9 mouse cellular contexts compared by ENCODE assay signal in genomic region chr16:34192959-34193842, GRCm38 (mm10).
DNase-seq lines count a peak whose midpoint lies in the region; ATAC-seq lines count a peak whose summit lies in the region.
"Had no signal": no experiment of that assay in that cellular context is flagged by ENCODE, and none has a peak within 500 bp of the region (broad histone marks: within the 10 kb centered on the region; RNA-seq: fewer than 3 reads in every experiment).

No protein-coding gene starts in this region.

- H3K4me3 ChIP-seq in liver, embryonic 12.5 days: no peak overlapping the region
- no peak overlapping the region for H3K4me3 ChIP-seq in forebrain, embryonic 15.5 days
- H3K4me3 ChIP-seq in limb, embryonic 11.5 days (ENCODE audit: low read depth, low read length): no peak overlapping the region
- H3K4me3 ChIP-seq: heart, embryonic 13.5 days had no signal

- H3K27me3 ChIP-seq in liver, embryonic 12.5 days (replicated peaks): no peaks in the 10 kb centered on the region
- no peaks in the 10 kb centered on the region for H3K27me3 ChIP-seq in forebrain, embryonic 15.5 days
- no peaks in the 10 kb centered on the region for H3K27me3 ChIP-seq in limb, embryonic 11.5 days (ENCODE audit: control insufficient read depth, insufficient read depth, low read length)
- H3K27me3 ChIP-seq: heart, embryonic 13.5 days had no signal

- H3K9me3 ChIP-seq in liver, embryonic 12.5 days (replicated peaks): no peaks in the 10 kb centered on the region
- H3K9me3 ChIP-seq in forebrain, embryonic 15.5 days: no peaks in the 10 kb centered on the region
- H3K9me3 ChIP-seq in limb, embryonic 11.5 days (ENCODE audit: control insufficient read depth, low read length): no peaks in the 10 kb centered on the region
- H3K9me3 ChIP-seq: heart, embryonic 13.5 days had no signal

- no peaks in the 10 kb centered on the region for H3K36me3 ChIP-seq in liver, embryonic 12.5 days
- peaks cover 36% of the 10 kb centered on the region for H3K36me3 ChIP-seq in forebrain, embryonic 15.5 days
- H3K36me3 ChIP-seq in limb, embryonic 11.5 days (ENCODE audit: control insufficient read depth, insufficient read depth, low read length): no peaks in the 10 kb centered on the region

- ATAC-seq in liver, embryonic 12.5 days: no peak
- ATAC-seq in forebrain, embryonic 15.5 days (replicated peaks): peak; percentile 70
- no peak for ATAC-seq in limb, embryonic 11.5 days (ENCODE audit: insufficient number of reproducible peaks, low FRiP score, low TSS enrichment, low read depth)

- H3K4me1 ChIP-seq in liver, embryonic 12.5 days: no peaks in the 10 kb centered on the region
- H3K4me1 ChIP-seq in forebrain, embryonic 15.5 days: peaks cover 8% of the 10 kb centered on the region; the same call in 1 of the 2 replicates
- no peaks in the 10 kb centered on the region for H3K4me1 ChIP-seq in limb, embryonic 11.5 days (ENCODE audit: control insufficient read depth, insufficient read depth, low read length)
- H3K4me1 ChIP-seq: heart, embryonic 13.5 days had no signal

- DNase-seq in liver (peak; percentile 33), MEL-GATA-1-ER (ENCODE audit: extremely low read depth, low read depth) (peak; percentile 25)
- DNase-seq in cerebellum, adult 11 months: peak; percentile 34
- peak; percentile 68 for DNase-seq in limb, embryonic 11.5 days (ENCODE audit: low spot score)
- DNase-seq in retina, embryonic 14.5 days (ENCODE audit: low spot score): peak; percentile 78
- no peak for DNase-seq in spleen, postnatal 36 days (ENCODE audit: low spot score in 2 of 2)

- 30% methylated on average over 10 of the region's 10 CpGs for WGBS in liver, embryonic 12.5 days (ENCODE audit: insufficient replicate concordance)
- WGBS in forebrain, embryonic 15.5 days: 38% methylated on average over 10 of the region's 10 CpGs
- WGBS in limb, embryonic 11.5 days: 49% methylated on average over 10 of the region's 10 CpGs

- no peak overlapping the region for H3K9ac ChIP-seq in liver, embryonic 12.5 days
- no peak overlapping the region for H3K9ac ChIP-seq in forebrain, embryonic 15.5 days (replicated peaks)
- H3K9ac ChIP-seq in limb, embryonic 11.5 days (ENCODE audit: low read length): no peak overlapping the region
- H3K9ac ChIP-seq: heart, embryonic 13.5 days had no signal

- H3K4me2 ChIP-seq in liver, embryonic 12.5 days: no peak overlapping the region
- H3K4me2 ChIP-seq in forebrain, embryonic 15.5 days (replicated peaks): no peak overlapping the region
- no peak overlapping the region for H3K4me2 ChIP-seq in limb, embryonic 11.5 days (ENCODE audit: low read depth, severe bottlenecking)
- H3K4me2 ChIP-seq: heart, embryonic 13.5 days had no signal

- no peak overlapping the region for H3K27ac ChIP-seq in liver, embryonic 12.5 days
- 0 out of 2 replicates have a peak overlapping the region, but pooled peaks have one; percentile 25 for H3K27ac ChIP-seq in forebrain, embryonic 15.5 days (replicated peaks)
- no peak overlapping the region for H3K27ac ChIP-seq in limb, embryonic 11.5 days (replicated peaks; ENCODE audit: low read depth, low read length)
- H3K27ac ChIP-seq: heart, embryonic 13.5 days had no signal

Comparison
In these comparisons a context has a peak if more than half of its experiments do, and no peak if none do; other contexts are left out.
1. DNase-seq: peak in liver (single experiment), MEL-GATA-1-ER (single experiment), cerebellum, adult 11 months (single experiment), limb, embryonic 11.5 days (single experiment) and retina, embryonic 14.5 days (single experiment); none in spleen, postnatal 36 days (0 of 2).